Mouse (Mus musculus): ENCODE data around the gene Ankrd13b. TPM values are rescaled to one million over a fixed set of nuclear protein-coding genes. Genes with fewer than 3 reads are reported as not detected.

Ankrd13b gene
- total and polyA plus RNA-seq, 3 experiments: 22.6 to 54.0 TPM; not detected in 1

DNA sequence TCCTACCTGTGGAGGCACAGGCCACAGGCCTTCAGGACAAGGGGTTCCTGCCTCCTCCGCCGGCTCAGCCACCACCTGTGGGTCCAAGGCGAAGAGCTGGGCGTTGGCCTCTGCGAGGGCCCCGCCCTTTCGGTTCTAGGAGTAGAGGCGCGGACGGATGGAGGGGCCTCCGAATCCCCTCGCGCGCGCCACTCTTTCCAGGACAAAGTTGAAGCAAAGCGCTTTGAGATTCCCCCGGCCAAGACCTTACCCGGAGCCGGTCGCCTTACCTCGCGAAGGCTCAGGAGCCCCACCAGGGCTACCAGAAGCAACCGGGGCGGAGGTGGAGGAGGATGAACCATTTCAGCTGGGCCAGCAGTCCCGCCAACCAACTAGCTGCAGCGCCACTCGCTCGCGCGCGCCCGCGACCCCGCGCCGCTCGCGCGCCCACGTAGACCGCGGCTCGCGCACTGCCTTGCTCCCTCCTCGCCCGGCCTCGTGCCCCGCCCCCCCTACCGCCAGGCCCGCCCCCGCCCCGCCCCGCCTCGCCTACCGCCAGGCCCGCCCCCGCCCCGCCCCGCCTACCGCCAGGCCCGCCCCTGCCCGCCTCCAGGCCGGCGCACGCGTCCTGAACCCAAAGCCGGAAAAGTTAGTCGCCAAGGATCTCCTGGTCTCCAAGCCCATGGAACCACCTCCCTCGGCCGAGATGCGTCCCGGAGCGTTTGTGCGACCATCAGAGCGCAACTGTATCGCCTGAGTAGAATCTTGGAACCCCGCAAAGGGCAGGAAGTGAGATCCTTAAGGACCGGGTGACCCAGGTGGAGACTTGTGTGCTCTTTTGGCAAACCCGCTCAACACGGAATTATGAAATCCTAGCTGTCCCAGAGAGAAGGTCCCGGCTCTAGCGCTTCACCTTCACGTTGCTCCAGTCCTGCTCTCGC lies 23.7 kb upstream of the Ankrd13b start (continued):
- 0 out of 2 replicates have a peak, but pooled peaks have one; percentile 57 for TF ChIP-seq UBTF (IDR thresholded peaks at IDR 0.05; ENCODE audit: borderline replicate concordance, insufficient read depth, low read depth, low read length)
- TF ChIP-seq RAD21 (IDR thresholded peaks at IDR 0.05; ENCODE audit: low read depth, low read length): no peak
- TF ChIP-seq ZKSCAN1 (IDR thresholded peaks at IDR 0.05; ENCODE audit: low read depth, low read length): no peak
- peak; percentile 24; the same call in 1 of the 2 replicates for TF ChIP-seq TBP (IDR thresholded peaks at IDR 0.05; ENCODE audit: low read depth, low read length)
- TF ChIP-seq BHLHE40 (IDR thresholded peaks at IDR 0.05; ENCODE audit: borderline replicate concordance, low read depth, low read length): no peak
- no peak for TF ChIP-seq MAZ (IDR thresholded peaks at IDR 0.05; ENCODE audit: low read depth, low read length)
- TF ChIP-seq CHD1 (IDR thresholded peaks at IDR 0.05; ENCODE audit: low read depth, low read length): peak; percentile 79; the same call in 1 of the 2 replicates
- TF ChIP-seq JUND (IDR thresholded peaks at IDR 0.05; ENCODE audit: low read depth, low read length): no peak
- peak; percentile 82 for TF ChIP-seq ZMIZ1 (IDR thresholded peaks at IDR 0.05; ENCODE audit: low read depth, low read length)
- no peak for TF ChIP-seq ZC3H11A (IDR thresholded peaks at IDR 0.05; ENCODE audit: low read depth, low read length)
- TF ChIP-seq KAT2A (conservative IDR thresholded peaks at IDR 0.05; ENCODE audit: low read depth, low read length): no peak
- TF ChIP-seq MAFK (IDR thresholded peaks at IDR 0.05; ENCODE audit: borderline replicate concordance, low read depth, low read length): no peak
- no peak for TF ChIP-seq CTCF (IDR thresholded peaks at IDR 0.05 in 2 of 3, conservative IDR thresholded peaks at IDR 0.05 in 1 of 3; ENCODE audit: control insufficient read depth in 1 of 3, insufficient read depth in 1 of 3, low read depth in 2 of 3, low read length in 3 of 3, poor library complexity in 1 of 3, severe bottlenecking in 1 of 3)
- no peak for TF ChIP-seq GABPA (IDR thresholded peaks at IDR 0.05; ENCODE audit: low read depth, low read length)
- TF ChIP-seq MXI1 (IDR thresholded peaks at IDR 0.05; ENCODE audit: low read depth, low read length): peak; percentile 71; the same call in 1 of the 2 replicates
- peak; percentile 84 for TF ChIP-seq NELFE (IDR thresholded peaks at IDR 0.05; ENCODE audit: low read depth, low read length)

GRCm38 (mm10) chr11:77511336-77511735 lies 21.9 kb upstream of the Ankrd13b start:
- no peak overlapping the region for H3K9ac ChIP-seq (ENCODE audit: control insufficient read depth, low read depth, low read length, poor library complexity, severe bottlenecking)
- peaks cover 0 to 8% of the 10 kb centered on the region in 2 experiments; a peak in 2 of 4 replicates for H3K36me3 ChIP-seq (ENCODE audit: control insufficient read depth in 1 of 2, insufficient read depth in 2 of 2, low read length in 2 of 2)
- DNase-seq (ENCODE audit: low read depth, low spot score): no peak
- no peaks in the 10 kb centered on the region for H3K27me3 ChIP-seq (ENCODE audit: control insufficient read depth in 1 of 2, insufficient read depth in 2 of 2, low read length in 2 of 2)
- no peaks in the 10 kb centered on the region for H3K9me3 ChIP-seq (replicated peaks; ENCODE audit: insufficient read depth, low read length)
- no peak overlapping the region for H3K27ac ChIP-seq (ENCODE audit: control insufficient read depth, low read depth, low read length)
- no peak overlapping the region for H3K4me3 ChIP-seq (ENCODE audit: control insufficient read depth in 1 of 2, insufficient read depth in 1 of 2, low read depth in 2 of 2, low read length in 2 of 2)
- peaks cover 2 to 21% of the 10 kb centered on the region in 2 experiments; a peak in 3 of 4 replicates for H3K4me1 ChIP-seq (ENCODE audit: control insufficient read depth in 1 of 2, insufficient read depth in 2 of 2, low read length in 2 of 2)
- no peak for TF ChIP-seq BHLHE40 (IDR thresholded peaks at IDR 0.05; ENCODE audit: borderline replicate concordance, low read depth, low read length)
- no peak for TF ChIP-seq USF1 (IDR thresholded peaks at IDR 0.05; ENCODE audit: low read depth, low read length)
- no peak for TF ChIP-seq POLR2AphosphoS2 (IDR thresholded peaks at IDR 0.05; ENCODE audit: low read length)
- no peak for TF ChIP-seq CHD2 (IDR thresholded peaks at IDR 0.05; ENCODE audit: low read length)
- no peak for TF ChIP-seq MAFK (IDR thresholded peaks at IDR 0.05; ENCODE audit: borderline replicate concordance, low read depth, low read length)
- TF ChIP-seq TBP (IDR thresholded peaks at IDR 0.05; ENCODE audit: low read depth, low read length): no peak
- no peak for TF ChIP-seq MEF2A (IDR thresholded peaks at IDR 0.05; ENCODE audit: extremely low read depth, insufficient replicate concordance, low read depth, low read length, poor library complexity, severe bottlenecking)
- TF ChIP-seq MAZ (IDR thresholded peaks at IDR 0.05; ENCODE audit: low read depth, low read length): no peak
- TF ChIP-seq CHD1 (IDR thresholded peaks at IDR 0.05; ENCODE audit: low read depth, low read length): no peak
- TF ChIP-seq RAD21 (IDR thresholded peaks at IDR 0.05; ENCODE audit: low read depth, low read length): no peak
- TF ChIP-seq JUND (IDR thresholded peaks at IDR 0.05; ENCODE audit: low read depth, low read length): no peak
- no peak for TF ChIP-seq ZMIZ1 (IDR thresholded peaks at IDR 0.05; ENCODE audit: low read depth, low read length)
- TF ChIP-seq TAL1 (IDR thresholded peaks at IDR 0.05; ENCODE audit: low read length): no peak
- TF ChIP-seq MYC (IDR thresholded peaks at IDR 0.05; ENCODE audit: low read depth, low read length): no peak
- no peak for TF ChIP-seq CTCF (IDR thresholded peaks at IDR 0.05 in 2 of 3, conservative IDR thresholded peaks at IDR 0.05 in 1 of 3; ENCODE audit: control insufficient read depth in 1 of 3, insufficient read depth in 1 of 3, low read depth in 2 of 3, low read length in 3 of 3, poor library complexity in 1 of 3, severe bottlenecking in 1 of 3)
- TF ChIP-seq ETS1 (IDR thresholded peaks at IDR 0.05; ENCODE audit: low read depth, low read length): no peak
- TF ChIP-seq TCF12 (IDR thresholded peaks at IDR 0.05; ENCODE audit: low read depth, low read length): no peak
- no peak for TF ChIP-seq ZNF384 (IDR thresholded peaks at IDR 0.05; ENCODE audit: low read depth, low read length)
- no peak for TF ChIP-seq SMC3 (IDR thresholded peaks at IDR 0.05; ENCODE audit: low read depth, low read length)
- H3K79me2 ChIP-seq (ENCODE audit: control insufficient read depth, insufficient read depth, low read length, poor library complexity): peaks cover 2% of the 10 kb centered on the region; the same call in 1 of the 2 replicates
